Mouse (Mus musculus): ENCODE results near the gene Diras2. TPM values are rescaled to one million over a fixed set of nuclear protein-coding genes. Genes with fewer than 3 reads are reported as not detected.

The Diras2 gene
- polyA plus RNA-seq, 1 experiment = 2.0 TPM

GRCm38 (mm10) chr13:52475264-52475663 lies 55.8 kb downstream of the Diras2 start:
- Histone ChIP-seq H3K27ac (ENCODE audit: insufficient read depth, low read length) (no peak overlapping the region), H3K27me3 (ENCODE audit: control insufficient read depth, insufficient read depth, low read length) (no peaks in the 10 kb centered on the region), H3K36me3 (ENCODE audit: control insufficient read depth, insufficient read depth, low read length) (no peaks in the 10 kb centered on the region), H3K4me3 (ENCODE audit: extremely low read depth, insufficient read depth, insufficient read length) (no peak overlapping the region), H3K4me1 (ENCODE audit: control insufficient read depth, insufficient read depth, insufficient read length) (no peaks in the 10 kb centered on the region)
- TF ChIP-seq POLR2A (IDR thresholded peaks at IDR 0.05; ENCODE audit: low read depth, low read length) (no peak), CTCF (IDR thresholded peaks at IDR 0.05; ENCODE audit: extremely low read depth, insufficient read depth, insufficient read length, insufficient replicate concordance) (no peak)
- no peak for DNase-seq (ENCODE audit: low read depth in 1 of 2, low spot score in 2 of 2)
- WGBS = 90% methylated on average over 10 of the region's 10 CpGs

- no peaks in the 10 kb centered on the region for H3K27me3 ChIP-seq (ENCODE audit: control insufficient read depth, insufficient read depth, low read length)
- H3K36me3 ChIP-seq (ENCODE audit: control insufficient read depth, insufficient read depth, low read length) = no peaks in the 10 kb centered on the region
- 85% methylated on average over 3 of the region's 3 CpGs for WGBS
- no peak for TF ChIP-seq POLR2A (IDR thresholded peaks at IDR 0.05; ENCODE audit: low read depth, low read length)
- TF ChIP-seq CTCF (IDR thresholded peaks at IDR 0.05; ENCODE audit: extremely low read depth, insufficient read depth, insufficient read length, insufficient replicate concordance) = no peak
- no peak for DNase-seq (ENCODE audit: low read depth in 1 of 2, low spot score in 2 of 2)
- H3K4me1 ChIP-seq (ENCODE audit: control insufficient read depth, insufficient read depth, insufficient read length) = no peaks in the 10 kb centered on the region
- no peak overlapping the region for H3K4me3 ChIP-seq (ENCODE audit: extremely low read depth, insufficient read depth, insufficient read length)
- no peak overlapping the region for H3K27ac ChIP-seq (ENCODE audit: insufficient read depth, low read length)
These were observed 56.3 kb downstream of the Diras2 start for GRCm38 (mm10) chr13:52474807-52475206.

GRCm38 (mm10) chr13:52469795-52470690 lies 61.0 kb downstream of the Diras2 start:
- Histone ChIP-seq H3K27ac (ENCODE audit: insufficient read depth, low read length) (no peak overlapping the region), H3K27me3 (ENCODE audit: control insufficient read depth, insufficient read depth, low read length) (no peaks in the 10 kb centered on the region), H3K36me3 (ENCODE audit: control insufficient read depth, insufficient read depth, low read length) (no peaks in the 10 kb centered on the region), H3K4me1 (ENCODE audit: control insufficient read depth, insufficient read depth, insufficient read length) (no peaks in the 10 kb centered on the region), H3K4me3 (ENCODE audit: extremely low read depth, insufficient read depth, insufficient read length) (no peak overlapping the region)
- WGBS = 69% methylated on average over 10 of the region's 10 CpGs
- DNase-seq (ENCODE audit: low read depth in 1 of 2, low spot score in 2 of 2) = no peak
- TF ChIP-seq CTCF (IDR thresholded peaks at IDR 0.05; ENCODE audit: extremely low read depth, insufficient read depth, insufficient read length, insufficient replicate concordance) = no peak
- TF ChIP-seq POLR2A (IDR thresholded peaks at IDR 0.05; ENCODE audit: low read depth, low read length) = no peak

GRCm38 (mm10) chr13:52465141-52465540 lies 65.9 kb downstream of the Diras2 start:
- WGBS = 81% methylated on average over 6 of the region's 6 CpGs
- H3K27me3 ChIP-seq (ENCODE audit: control insufficient read depth, insufficient read depth, low read length) = no peaks in the 10 kb centered on the region
- H3K4me1 ChIP-seq (ENCODE audit: control insufficient read depth, insufficient read depth, insufficient read length) = no peaks in the 10 kb centered on the region
- H3K4me3 ChIP-seq (ENCODE audit: extremely low read depth, insufficient read depth, insufficient read length) = no peak overlapping the region
- TF ChIP-seq POLR2A (IDR thresholded peaks at IDR 0.05; ENCODE audit: low read depth, low read length) = no peak
- TF ChIP-seq CTCF (IDR thresholded peaks at IDR 0.05; ENCODE audit: extremely low read depth, insufficient read depth, insufficient read length, insufficient replicate concordance) = no peak
- no peak for DNase-seq (ENCODE audit: low read depth in 1 of 2, low spot score in 2 of 2)
- no peaks in the 10 kb centered on the region for H3K36me3 ChIP-seq (ENCODE audit: control insufficient read depth, insufficient read depth, low read length)
- no peak overlapping the region for H3K27ac ChIP-seq (ENCODE audit: insufficient read depth, low read length)

- 84% methylated on average over 7 of the region's 7 CpGs for WGBS
- no peak for DNase-seq (ENCODE audit: low read depth in 1 of 2, low spot score in 2 of 2)
- H3K27me3 ChIP-seq (ENCODE audit: control insufficient read depth, insufficient read depth, low read length) = no peaks in the 10 kb centered on the region
- no peaks in the 10 kb centered on the region for H3K36me3 ChIP-seq (ENCODE audit: control insufficient read depth, insufficient read depth, low read length)
- no peak overlapping the region for H3K4me3 ChIP-seq (ENCODE audit: extremely low read depth, insufficient read depth, insufficient read length)
- no peak overlapping the region for H3K27ac ChIP-seq (ENCODE audit: insufficient read depth, low read length)
- H3K4me1 ChIP-seq (ENCODE audit: control insufficient read depth, insufficient read depth, insufficient read length) = no peaks in the 10 kb centered on the region
- no peak for TF ChIP-seq POLR2A (IDR thresholded peaks at IDR 0.05; ENCODE audit: low read depth, low read length)
- no peak for TF ChIP-seq CTCF (IDR thresholded peaks at IDR 0.05; ENCODE audit: extremely low read depth, insufficient read depth, insufficient read length, insufficient replicate concordance)
These were observed 71.1 kb downstream of the Diras2 start for GRCm38 (mm10) chr13:52459982-52460381.

GRCm38 (mm10) chr13:52457889-52458324 lies 73.2 kb downstream of the Diras2 start:
- Histone ChIP-seq H3K4me3 (ENCODE audit: extremely low read depth, insufficient read depth, insufficient read length) (no peak overlapping the region), H3K27me3 (ENCODE audit: control insufficient read depth, insufficient read depth, low read length) (no peaks in the 10 kb centered on the region), H3K27ac (ENCODE audit: insufficient read depth, low read length) (no peak overlapping the region), H3K36me3 (ENCODE audit: control insufficient read depth, insufficient read depth, low read length) (no peaks in the 10 kb centered on the region), H3K4me1 (ENCODE audit: control insufficient read depth, insufficient read depth, insufficient read length) (no peaks in the 10 kb centered on the region)
- no peak for DNase-seq (ENCODE audit: low read depth in 1 of 2, low spot score in 2 of 2)
- TF ChIP-seq POLR2A (IDR thresholded peaks at IDR 0.05; ENCODE audit: low read depth, low read length) (no peak), CTCF (IDR thresholded peaks at IDR 0.05; ENCODE audit: extremely low read depth, insufficient read depth, insufficient read length, insufficient replicate concordance) (no peak)
- WGBS = 89% methylated on average over 11 of the region's 11 CpGs
